Mouse (Mus musculus): ENCODE measurements around the gene Nxpe5. TPM values are rescaled to one million over a fixed set of nuclear protein-coding genes. Genes with fewer than 3 reads are reported as not detected.

Gene Nxpe5
- polyA plus RNA-seq, 1 experiment from 2014 or later: not detected

- H3K27ac ChIP-seq: no peak overlapping the region
- no peaks in the 10 kb centered on the region for H3K27me3 ChIP-seq (ENCODE audit: insufficient read depth, poor library complexity, severe bottlenecking)
- no peaks in the 10 kb centered on the region for H3K36me3 ChIP-seq
- no peaks in the 10 kb centered on the region for H3K9me3 ChIP-seq
- DNase-seq (ENCODE audit: low spot score): no peak
- 83% methylated on average over 3 of the region's 3 CpGs for WGBS
- H3K4me3 ChIP-seq: no peak overlapping the region
- no peaks in the 10 kb centered on the region for H3K4me1 ChIP-seq (replicated peaks)
Observed at GRCm38 (mm10) chr5:138287861-138288260, 62.2 kb downstream of the Nxpe5 start.

DNA sequence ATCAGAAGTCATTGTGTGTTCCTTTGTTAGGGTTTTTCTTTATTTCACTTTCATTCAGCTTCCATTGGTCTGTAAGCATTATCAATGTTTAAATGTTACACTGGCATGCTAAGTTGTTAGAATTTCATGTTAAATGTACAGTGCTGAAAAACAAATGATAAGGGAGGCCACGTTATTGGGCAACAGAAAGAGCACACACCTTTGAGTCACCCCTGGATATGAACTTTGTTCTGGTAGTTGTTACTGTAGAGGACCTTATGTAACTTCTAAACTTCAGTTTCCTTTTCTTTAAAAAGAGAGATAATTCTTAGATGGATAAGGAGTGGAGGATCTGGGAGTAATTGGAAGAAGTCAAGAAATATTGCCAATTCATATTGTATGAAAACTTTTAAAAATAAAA lies 65.9 kb downstream of the Nxpe5 start:
- Histone ChIP-seq H3K36me3 (no peaks in the 10 kb centered on the region), H3K27ac (no peak overlapping the region), H3K9me3 (no peaks in the 10 kb centered on the region), H3K4me1 (replicated peaks) (no peaks in the 10 kb centered on the region), H3K27me3 (ENCODE audit: insufficient read depth, poor library complexity, severe bottlenecking) (no peaks in the 10 kb centered on the region), H3K4me3 (no peak overlapping the region)
- DNase-seq (ENCODE audit: low spot score): no peak
- 82% methylated on average over 1 of the region's 1 CpGs for WGBS

DNA sequence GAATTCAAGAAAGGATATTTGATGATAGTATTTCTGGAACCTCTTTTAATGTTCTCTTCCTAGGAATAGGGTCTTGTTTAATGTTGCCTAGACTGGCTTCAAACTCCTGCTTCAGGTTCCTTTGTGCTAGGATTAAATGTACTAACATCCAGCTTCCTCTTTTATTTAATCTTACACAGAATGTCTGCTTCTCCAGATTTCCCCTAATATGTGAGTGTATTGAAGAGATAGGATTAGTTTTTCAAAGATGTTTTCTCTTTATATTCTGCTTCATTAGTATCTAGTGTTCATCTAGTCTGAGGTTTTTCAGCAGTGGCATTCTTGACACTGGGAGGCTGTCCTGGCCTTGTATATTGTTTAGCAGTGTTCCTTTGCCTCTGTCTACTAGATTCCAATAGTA lies 68.5 kb downstream of the Nxpe5 start:
- Histone ChIP-seq H3K9me3 (no peaks in the 10 kb centered on the region), H3K27ac (no peak overlapping the region), H3K36me3 (no peaks in the 10 kb centered on the region), H3K4me3 (no peak overlapping the region), H3K4me1 (replicated peaks) (no peaks in the 10 kb centered on the region), H3K27me3 (ENCODE audit: insufficient read depth, poor library complexity, severe bottlenecking) (no peaks in the 10 kb centered on the region)
- no peak for DNase-seq (ENCODE audit: low spot score)

DNA sequence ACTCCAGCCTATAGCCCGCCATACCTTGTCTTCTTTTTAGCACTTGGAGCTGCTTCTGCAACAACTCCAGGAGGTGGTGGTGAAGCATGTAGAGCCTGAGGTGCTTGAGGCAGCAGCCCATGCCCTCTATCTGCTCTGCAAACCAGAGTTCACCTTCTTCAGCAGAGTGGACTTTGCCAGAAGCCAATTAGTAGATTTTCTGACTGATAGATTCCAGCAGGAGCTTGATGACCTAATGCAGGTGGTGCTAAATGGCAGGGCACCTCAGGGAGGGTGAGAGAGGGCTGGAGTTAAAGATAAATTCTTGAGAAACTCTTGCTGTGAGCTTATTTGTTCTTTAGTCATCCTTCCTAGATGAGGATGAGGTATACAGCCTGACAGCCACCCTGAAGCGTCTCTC lies 73.9 kb downstream of the Nxpe5 start:
- no peaks in the 10 kb centered on the region for H3K36me3 ChIP-seq
- H3K27me3 ChIP-seq (ENCODE audit: insufficient read depth, poor library complexity, severe bottlenecking): no peaks in the 10 kb centered on the region
- H3K4me1 ChIP-seq (replicated peaks): no peaks in the 10 kb centered on the region
- no peaks in the 10 kb centered on the region for H3K9me3 ChIP-seq
- 87% methylated on average over 2 of the region's 2 CpGs for WGBS
- no peak overlapping the region for H3K27ac ChIP-seq
- DNase-seq (ENCODE audit: low spot score): no peak
- no peak overlapping the region for H3K4me3 ChIP-seq

Other genes with a start within 250 kb of the Nxpe5 start
- not detected in 2 replicates for gene Azgp1, start 244.4 kb upstream of the Nxpe5 start, polyA plus RNA-seq (2016; fragmentation: Nextera tagmentation; extraction: Ambion mirVana)
- gene Smok3a, start 204.6 kb upstream of the Nxpe5 start, polyA plus RNA-seq (2016; fragmentation: Nextera tagmentation; extraction: Ambion mirVana): not detected in 2 replicates
- gene Smok3b, start 204.5 kb upstream of the Nxpe5 start, polyA plus RNA-seq (2016; fragmentation: Nextera tagmentation; extraction: Ambion mirVana): not detected in 2 replicates
- not detected in 2 replicates for gene Smok3c, start 172.7 kb upstream of the Nxpe5 start, polyA plus RNA-seq (2016; fragmentation: Nextera tagmentation; extraction: Ambion mirVana)
- 24.5 and 26.3 TPM in 2 replicates for gene Zkscan1, start 140.8 kb upstream of the Nxpe5 start, polyA plus RNA-seq (2016; fragmentation: Nextera tagmentation; extraction: Ambion mirVana)
- gene Zscan21, start 109.0 kb upstream of the Nxpe5 start, polyA plus RNA-seq (2016; fragmentation: Nextera tagmentation; extraction: Ambion mirVana): 105 and 109 TPM in 2 replicates
- gene Zfp113, start 70.2 kb upstream of the Nxpe5 start, polyA plus RNA-seq (2016; fragmentation: Nextera tagmentation; extraction: Ambion mirVana): 38.9 and 42.4 TPM in 2 replicates
- 354 and 372 TPM in 2 replicates for gene Cops6, start 64.8 kb upstream of the Nxpe5 start, polyA plus RNA-seq (2016; fragmentation: Nextera tagmentation; extraction: Ambion mirVana)
- gene Ap4m1, start 53.9 kb upstream of the Nxpe5 start, polyA plus RNA-seq (2016; fragmentation: Nextera tagmentation; extraction: Ambion mirVana): 26.2 and 29.7 TPM in 2 replicates
- gene Mcm7, start 53.5 kb upstream of the Nxpe5 start, polyA plus RNA-seq (2016; fragmentation: Nextera tagmentation; extraction: Ambion mirVana): 324 and 361 TPM in 2 replicates
- 128 and 136 TPM in 2 replicates for gene Taf6, start 38.4 kb upstream of the Nxpe5 start, polyA plus RNA-seq (2016; fragmentation: Nextera tagmentation; extraction: Ambion mirVana)
- gene Cnpy4, start 38.4 kb upstream of the Nxpe5 start, polyA plus RNA-seq (2016; fragmentation: Nextera tagmentation; extraction: Ambion mirVana): 50.7 and 52.2 TPM in 2 replicates
- 8.8 and 11.8 TPM in 2 replicates for gene Mblac1, start 31.6 kb upstream of the Nxpe5 start, polyA plus RNA-seq (2016; fragmentation: Nextera tagmentation; extraction: Ambion mirVana)
- 49.5 and 63.6 TPM in 2 replicates for gene Lamtor4, start 29.6 kb downstream of the Nxpe5 start, polyA plus RNA-seq (2016; fragmentation: Nextera tagmentation; extraction: Ambion mirVana)
- 6.3 and 10.1 TPM in 2 replicates for gene BC037034, start 38.1 kb downstream of the Nxpe5 start, polyA plus RNA-seq (2016; fragmentation: Nextera tagmentation; extraction: Ambion mirVana)
- 7.9 and 8.5 TPM in 2 replicates for gene Gal3st4, start 46.9 kb downstream of the Nxpe5 start, polyA plus RNA-seq (2016; fragmentation: Nextera tagmentation; extraction: Ambion mirVana)
- gene Gm43720, start 54.1 kb downstream of the Nxpe5 start, polyA plus RNA-seq (2016; fragmentation: Nextera tagmentation; extraction: Ambion mirVana): 0.13 and 0.26 TPM in 2 replicates
- 48.0 and 95.4 TPM in 2 replicates for gene Gpc2, start 54.1 kb downstream of the Nxpe5 start, polyA plus RNA-seq (2016; fragmentation: Nextera tagmentation; extraction: Ambion mirVana)
- gene Stag3, start 54.3 kb downstream of the Nxpe5 start, polyA plus RNA-seq (2016; fragmentation: Nextera tagmentation; extraction: Ambion mirVana): 3.4 and 3.9 TPM in 2 replicates
- 0.14 TPM in 1 of 2 replicates, not detected in the other for gene Pvrig, start 116.1 kb downstream of the Nxpe5 start, polyA plus RNA-seq (2016; fragmentation: Nextera tagmentation; extraction: Ambion mirVana)
- gene Zfp157, start 215.6 kb downstream of the Nxpe5 start, polyA plus RNA-seq (2016; fragmentation: Nextera tagmentation; extraction: Ambion mirVana): 38.1 and 40.4 TPM in 2 replicates

All from hindbrain, embryonic 10.5 days (tissue).